Mouse (Mus musculus) NIH3T3 (cell line): ENCODE measurements around the gene Nkx2-3.

Source experiments
- DNase-seq: peaks from one replicate; pipeline ENCODE4 v3.0.0-alpha.2; 2012; ENCODE audit warnings: low read depth

Gene Nkx2-3

GRCm38 (mm10) chr19:43605666-43606551, 6.2 kb upstream of the Nkx2-3 start:
- DNase-seq: no peak

DNA sequence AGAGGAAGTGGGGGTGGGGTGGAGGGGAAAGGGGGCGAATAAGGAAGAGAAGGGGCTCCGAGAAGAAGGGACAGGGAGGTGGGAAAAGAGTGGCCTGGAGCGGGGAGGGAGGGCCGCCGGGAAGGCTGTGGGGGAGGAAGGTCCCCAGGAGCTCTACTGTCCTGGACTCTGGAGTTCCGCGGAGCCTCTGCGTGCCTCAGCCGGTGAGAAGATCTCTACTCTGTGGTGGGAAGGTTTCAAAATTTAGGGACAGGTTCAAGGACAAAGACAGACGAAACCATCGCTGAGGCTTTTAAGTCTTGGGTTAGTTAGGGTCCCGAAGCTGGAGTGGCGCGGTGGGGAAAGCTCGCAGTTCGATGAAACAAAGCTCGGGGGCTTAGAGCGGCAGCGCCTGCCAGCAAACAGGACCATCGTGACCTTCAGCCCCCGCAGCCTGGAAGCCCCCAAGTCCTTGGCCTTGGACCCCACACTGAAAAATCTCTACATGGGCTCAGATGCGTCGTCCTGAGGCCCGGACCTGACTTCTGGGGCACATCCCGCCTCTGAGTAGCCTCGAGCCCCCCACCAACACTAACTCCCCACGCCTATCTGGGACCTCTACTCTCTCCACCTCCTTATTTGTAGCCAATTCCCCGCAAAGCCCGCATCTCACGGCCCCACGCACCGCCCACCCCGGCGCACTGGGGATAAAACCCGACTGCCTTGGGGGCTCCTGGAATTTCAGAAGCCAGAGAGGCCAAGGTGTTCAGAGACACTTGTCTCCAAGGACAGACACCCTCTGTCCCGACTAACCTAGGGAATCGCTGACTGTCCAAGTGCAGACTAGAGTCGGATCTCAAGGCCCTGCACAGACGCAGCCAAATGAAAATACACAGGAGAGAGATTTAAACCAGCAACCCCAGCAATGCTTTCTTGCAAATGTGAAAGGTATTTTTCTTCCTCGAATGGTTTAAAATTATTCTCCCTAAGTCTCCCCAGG, 5.3 kb upstream of the Nkx2-3 start:
- DNase-seq: no peak

- DNase-seq: no peak
Observed at GRCm38 (mm10) chr19:43607842-43608680, 4.1 kb upstream of the Nkx2-3 start.

DNA sequence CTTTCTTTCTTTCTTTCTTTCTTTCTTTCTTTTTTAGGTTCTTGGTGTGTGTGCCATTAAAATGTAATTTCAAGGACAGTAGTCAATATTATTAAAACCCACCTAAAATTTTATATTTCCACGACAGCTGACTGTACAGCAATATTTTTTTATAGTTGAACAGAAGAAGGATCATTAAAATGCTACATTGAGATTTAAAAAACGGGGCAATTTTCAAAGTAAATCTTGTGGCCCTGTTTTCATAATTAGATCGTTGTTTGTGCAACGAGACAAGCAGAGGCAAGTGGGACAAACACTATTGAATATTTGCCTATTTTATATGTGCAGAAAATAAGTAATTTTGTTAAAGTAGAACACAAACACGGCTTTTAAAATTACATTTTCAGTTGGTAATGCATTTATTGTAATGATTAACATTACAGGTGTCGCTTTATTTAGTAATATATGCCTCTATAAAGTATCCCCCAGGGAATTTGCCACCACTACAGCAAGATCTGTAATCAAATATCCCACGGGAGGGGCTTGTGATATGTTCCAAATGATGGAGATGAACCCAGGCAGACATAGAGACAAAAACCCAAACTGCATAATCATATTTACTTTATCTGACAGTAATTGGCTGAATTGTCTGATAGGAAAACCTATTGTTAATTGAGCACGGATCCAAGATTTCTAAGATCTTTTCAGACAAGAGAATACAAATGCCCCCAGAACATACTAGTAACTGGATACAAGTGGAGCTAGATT, 3.2 kb upstream of the Nkx2-3 start:
- DNase-seq: no peak

DNA sequence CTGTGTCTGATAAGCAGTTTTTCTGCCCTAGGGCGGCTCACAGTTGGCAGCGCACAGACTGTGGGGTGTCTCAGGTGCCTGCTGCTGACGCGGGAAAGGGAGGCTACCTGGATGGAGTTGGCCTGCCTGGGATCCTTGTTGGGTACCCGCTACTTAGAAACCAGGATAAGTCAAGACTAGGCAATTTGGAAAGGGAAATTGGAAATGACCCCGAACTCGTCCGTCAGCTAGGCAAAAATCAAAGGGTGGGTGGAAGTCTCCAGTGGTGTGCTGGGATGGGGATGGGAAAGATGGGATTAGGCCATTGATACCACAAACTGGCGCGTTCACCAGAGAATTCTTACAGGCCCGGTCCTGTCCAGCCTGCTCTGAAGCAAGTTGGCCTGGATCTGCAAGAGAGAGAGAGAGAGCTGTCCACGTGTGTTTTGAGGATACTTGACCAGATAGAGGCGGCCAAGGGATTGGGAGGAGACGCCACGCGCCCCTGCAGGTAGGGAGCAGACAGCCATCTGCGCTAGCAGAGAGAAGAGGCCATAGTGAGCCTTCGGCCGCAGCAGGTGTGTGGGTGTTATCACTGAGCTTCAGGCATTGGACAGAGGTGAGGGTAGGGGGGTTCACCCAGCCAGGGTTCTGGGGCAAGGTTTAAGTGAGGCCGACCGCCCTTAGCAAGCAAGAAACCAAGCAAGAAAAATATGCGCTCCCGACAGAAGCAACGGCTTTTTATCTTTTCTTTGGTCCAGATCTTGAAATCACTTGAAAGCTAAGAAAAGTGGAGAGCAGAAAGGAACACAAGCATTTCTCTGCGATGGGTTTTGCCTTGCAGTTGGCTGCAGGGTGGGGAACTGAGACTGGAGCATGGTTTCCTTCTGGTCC, 2.4 kb upstream of the Nkx2-3 start:
- DNase-seq: no peak

DNA sequence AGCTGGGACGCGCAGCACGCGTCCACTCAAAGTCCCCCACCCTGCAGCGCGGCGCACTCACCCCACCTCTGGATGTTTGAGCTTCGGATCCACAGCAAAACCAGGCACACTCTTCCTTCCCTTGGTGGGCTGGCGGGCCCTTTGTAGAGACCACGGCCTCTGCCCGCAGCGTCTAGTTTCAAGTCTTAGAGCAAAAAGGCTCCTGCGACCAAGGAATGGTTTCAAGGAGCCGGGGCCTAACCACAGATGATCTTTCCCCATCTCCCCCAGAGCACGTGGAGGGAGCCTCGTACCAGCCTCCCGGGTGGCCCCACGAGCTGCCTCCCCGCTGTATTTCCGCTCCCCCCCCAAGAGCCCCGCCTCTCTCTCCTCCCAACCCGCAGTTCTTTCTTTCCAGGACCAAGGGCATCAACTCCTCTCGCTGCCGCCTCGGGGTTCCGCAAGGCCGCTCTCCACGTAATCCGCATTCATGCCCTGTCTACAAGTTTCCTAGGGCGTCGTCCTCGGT, 1.7 kb upstream of the Nkx2-3 start:
- DNase-seq: no peak

GRCm38 (mm10) chr19:43611110-43611509, 1.0 kb upstream of the Nkx2-3 start:
- no peak for DNase-seq

GRCm38 (mm10) chr19:43611561-43611960, 564 bp upstream of the Nkx2-3 start:
- no peak for DNase-seq

DNA sequence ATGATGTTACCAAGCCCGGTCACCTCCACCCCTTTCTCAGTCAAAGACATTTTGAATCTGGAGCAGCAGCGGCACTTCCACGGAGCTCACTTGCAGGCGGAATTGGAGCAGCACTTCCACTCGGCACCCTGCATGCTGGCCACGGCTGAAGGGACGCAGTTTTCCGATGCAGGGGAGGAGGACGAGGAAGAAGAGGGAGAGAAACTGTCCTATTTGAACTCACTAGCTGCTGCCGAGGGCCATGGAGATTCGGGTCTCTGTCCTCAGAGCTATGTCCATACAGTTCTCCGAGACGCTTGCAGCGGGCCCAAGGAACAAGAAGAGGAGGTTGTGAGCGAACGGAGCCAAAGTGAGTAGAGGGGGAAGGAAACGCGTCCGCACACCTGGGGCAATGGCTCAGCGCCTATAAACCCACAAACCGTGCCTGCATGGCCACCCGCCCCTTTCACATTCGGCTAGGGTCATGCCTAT, 411 bp downstream of the Nkx2-3 start:
- DNase-seq: no peak

DNA sequence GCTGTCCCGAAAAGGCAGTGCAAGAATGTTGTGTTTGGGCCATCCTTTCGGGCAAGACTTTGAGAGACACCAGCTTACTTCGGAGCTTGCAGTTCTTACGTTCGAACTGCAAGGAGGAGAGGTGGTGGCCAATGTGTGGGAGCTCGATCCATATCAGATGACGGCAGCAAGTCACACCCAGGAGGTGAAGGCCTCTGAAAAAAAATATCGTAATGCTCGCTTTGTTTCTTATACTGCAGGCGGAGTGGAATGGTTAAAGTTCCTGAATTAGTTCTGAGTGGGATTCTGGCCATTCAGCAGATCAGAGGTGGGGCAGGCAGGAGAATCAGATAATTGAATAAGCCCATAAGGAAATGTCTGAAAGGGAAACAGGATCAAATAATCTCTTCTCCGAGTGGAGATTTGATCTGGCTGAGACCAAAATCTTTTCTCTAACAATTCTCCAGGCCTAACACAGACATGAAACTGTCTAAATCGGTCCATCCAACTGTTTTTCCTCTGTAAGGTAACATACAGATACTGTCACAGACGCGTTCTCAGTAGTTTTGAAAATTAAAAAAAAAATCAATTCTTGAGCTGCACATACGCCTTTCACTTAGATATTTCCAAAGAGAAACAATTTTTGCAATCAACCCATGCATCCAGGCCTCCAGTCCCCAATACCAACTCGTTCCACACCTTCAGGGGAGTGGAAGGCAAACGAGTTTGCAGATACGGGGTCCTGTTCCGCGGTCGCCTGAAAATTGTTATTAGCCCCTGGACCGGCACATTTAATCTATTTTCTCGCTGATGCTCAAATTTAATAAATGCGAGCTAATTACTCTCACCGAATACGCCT, 1.4 kb downstream of the Nkx2-3 start:
- no peak for DNase-seq

GRCm38 (mm10) chr19:43614341-43615073, 2.4 kb downstream of the Nkx2-3 start:
- no peak for DNase-seq

DNA sequence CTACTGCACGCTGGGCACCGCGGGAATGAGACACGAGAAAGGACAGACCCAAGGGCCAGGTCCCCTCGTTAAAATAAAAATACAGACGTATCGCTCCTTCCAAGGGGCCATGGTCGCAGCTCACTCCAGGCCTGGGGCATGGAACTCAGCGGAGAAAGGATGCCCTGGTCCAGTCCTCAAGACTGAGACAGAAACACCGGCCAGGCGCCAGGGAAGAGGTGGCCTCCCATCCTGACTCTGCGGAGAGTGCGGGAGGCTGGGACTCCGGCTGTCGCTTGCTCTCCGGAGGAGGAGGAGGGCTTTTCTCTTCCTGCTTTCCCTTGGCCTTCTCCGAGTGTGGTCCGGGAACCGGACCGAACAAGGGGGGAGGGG, 2.9 kb downstream of the Nkx2-3 start:
- DNase-seq: no peak

DNA sequence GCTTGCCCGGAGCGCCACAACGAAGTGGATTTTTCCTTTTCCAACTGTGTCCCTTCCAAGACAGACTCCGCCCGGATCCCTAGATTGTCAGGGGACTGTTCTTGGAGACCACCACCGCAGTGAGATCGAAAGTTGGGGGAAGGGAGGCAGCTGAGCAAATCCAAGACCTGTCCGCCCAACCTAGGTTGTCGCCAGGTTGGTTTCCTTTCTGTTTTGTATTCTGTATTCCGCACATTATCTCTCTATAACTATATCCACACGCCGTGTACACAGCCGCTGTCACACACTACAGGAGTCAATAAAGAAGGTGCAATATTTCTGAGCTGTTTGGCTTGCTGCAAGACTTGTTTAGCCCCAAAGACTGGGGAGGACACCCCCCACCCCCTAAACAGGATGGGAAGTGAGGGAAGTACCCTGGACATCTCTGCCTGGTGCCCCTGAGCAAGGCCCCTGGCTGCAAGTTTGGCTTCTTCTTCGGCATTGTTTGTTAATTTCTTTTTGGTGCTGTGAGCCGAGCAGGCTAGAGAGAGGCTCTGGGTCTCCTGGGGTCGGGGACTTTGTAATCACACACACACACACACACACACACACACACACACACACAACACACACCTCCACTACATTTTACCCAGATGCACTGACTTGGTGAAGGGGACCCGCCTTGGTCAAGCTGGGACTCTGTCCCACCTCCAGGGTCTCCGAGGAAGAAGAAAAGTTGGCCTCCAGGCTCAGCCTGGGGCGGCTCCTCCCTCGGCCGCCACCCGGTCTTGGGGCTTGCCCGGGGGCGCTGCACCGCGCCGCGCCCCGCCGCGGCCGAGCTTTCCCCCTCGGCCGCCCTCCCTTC, 3.7 kb downstream of the Nkx2-3 start:
- DNase-seq: no peak

- no peak for DNase-seq
Observed at GRCm38 (mm10) chr19:43616415-43616861, 4.3 kb downstream of the Nkx2-3 start.

DNA sequence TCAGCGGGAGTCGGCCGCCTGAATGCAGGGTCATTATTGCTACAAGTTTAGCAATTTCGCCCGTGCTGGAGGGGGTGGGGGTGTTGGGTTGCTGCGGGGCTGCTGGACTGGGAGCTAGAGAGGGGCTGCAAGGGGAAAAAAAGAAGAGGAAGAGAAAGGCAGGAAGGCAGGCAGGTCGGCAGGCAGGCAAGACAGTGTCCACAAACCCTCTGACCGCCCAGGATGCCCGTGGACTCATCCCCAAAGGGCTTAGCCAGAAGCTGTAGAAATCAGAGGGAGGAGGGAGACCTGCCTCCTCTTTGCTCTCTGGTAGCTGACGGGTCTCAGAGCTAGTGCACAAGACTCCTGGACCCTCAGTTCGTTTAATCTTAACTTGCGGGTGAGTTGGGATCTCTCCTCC, 4.8 kb downstream of the Nkx2-3 start:
- no peak for DNase-seq

DNA sequence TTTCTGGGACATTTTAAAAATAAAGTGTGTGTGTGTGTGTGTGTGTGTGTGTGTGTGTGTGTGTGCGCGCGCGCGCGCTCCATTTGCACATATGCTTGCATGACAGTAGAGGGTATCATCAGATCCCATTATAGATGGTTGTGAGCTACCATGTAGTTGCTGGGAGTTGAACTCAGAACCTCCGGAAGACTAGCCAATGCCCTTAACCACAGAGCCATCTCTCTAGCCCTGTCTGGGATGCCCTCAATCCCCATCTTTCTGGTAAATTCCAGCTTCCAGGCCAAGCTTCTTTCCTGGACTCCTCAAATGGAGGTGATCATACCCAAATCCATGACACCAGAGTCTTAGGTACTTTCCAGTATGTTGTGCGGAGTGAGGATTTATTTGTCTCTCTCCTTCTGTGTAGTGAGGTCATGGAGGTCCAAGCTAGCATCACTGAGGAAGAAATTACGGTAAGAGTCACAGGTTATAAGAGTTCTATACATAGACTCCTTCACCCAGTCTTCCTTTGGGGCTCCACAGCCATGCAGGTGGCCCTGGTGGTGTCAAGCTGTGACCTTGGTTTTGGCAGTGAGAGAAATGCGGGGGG, 5.7 kb downstream of the Nkx2-3 start:
- DNase-seq: no peak

- DNase-seq: no peak
Observed at GRCm38 (mm10) chr19:43618505-43619030, 6.4 kb downstream of the Nkx2-3 start.
